Mouse (Mus musculus) heart, adult 18-20 months (tissue): ENCODE measurements at regions not wholly inside any gene's neighbourhood (a gene's known extent, or its start where the extent isn't known, plus 50 kb on each side); places are given as distances from the start of the nearest gene placed in this dataset.
A peak's percentile ranks its signal among the peaks of the same experiment; 100 is the strongest.

Experiments used
- DNase-seq, 2 experiments: peaks; one replicate each; pipeline ENCODE4 v3.0.0; 2021 to 2022; ENCODE audit warnings: mixed read lengths in 1 of 2
- microRNA-seq, 2 experiments: library from miRNA; unstranded; fragments of <30 nt; microRNA quantifications; one replicate each; pipeline ENCODE4 v1.2.0; 2022

DNA sequence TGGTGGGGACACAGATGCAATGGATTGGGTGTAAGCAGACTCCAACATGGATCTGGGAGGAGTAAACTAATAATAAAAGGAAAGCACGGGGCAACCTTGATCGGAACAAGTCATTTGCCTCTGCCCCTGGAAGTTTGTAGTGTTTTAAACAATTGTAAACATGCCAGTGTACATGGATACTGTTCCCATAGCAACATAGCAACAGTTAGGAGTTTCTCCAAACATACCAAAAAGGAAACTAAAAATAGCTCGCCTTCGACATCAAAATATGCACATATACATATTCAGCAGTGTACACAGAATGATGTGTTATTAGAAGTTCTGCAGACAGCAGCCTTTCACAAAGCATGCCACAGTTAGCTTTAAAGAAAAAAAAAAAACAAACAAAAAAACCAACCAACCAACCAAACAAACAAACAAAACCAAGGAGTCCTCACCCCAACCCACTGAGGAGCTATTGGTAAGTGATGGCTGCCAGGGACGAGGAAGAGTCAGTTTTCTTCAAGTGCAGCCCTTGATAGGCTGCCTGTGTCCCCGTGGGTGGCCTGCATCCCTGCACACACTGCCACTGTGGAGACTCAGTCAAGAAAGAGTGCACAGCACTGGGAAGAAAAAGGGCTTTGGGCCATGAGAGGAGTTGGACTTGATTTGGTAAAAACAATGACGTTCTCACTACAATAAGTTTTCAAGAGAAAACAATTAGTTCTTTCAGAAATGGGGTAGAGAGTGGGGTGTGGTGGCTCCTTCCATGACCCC lies 54.8 kb upstream of the Peli1 start:
- DNase-seq, result peak; percentile 35 to 37

DNA sequence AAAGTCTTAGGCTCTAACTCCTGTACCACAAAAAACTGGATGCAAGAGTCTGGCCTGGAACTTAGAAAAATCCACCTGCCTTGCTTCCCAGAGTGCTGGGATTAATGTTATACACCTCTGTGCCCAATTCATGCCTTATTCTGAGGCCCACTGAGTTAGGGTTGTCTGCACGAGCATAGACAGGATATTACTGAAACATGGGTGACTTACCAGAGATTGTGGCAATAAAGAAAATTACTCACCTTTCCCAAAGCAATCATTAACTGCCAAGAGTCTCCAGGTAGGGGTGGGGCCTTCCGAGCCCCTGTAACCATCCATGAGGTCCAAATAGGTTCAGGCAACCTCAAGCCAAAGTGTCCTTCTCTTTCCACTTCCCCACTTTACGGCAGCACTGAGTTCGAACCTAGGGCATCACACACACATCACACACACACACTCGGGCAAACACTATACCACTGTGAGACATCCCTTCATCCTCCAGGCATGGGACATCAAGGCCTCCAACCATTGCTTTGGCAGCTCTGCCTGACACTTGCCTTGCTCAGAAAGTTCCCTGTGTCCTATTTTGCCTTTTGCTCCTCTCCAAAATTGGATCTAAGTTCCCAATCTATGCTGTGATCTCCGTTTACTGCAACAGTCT lies 53.7 kb upstream of the Peli1 start:
- no peak for DNase-seq

DNA sequence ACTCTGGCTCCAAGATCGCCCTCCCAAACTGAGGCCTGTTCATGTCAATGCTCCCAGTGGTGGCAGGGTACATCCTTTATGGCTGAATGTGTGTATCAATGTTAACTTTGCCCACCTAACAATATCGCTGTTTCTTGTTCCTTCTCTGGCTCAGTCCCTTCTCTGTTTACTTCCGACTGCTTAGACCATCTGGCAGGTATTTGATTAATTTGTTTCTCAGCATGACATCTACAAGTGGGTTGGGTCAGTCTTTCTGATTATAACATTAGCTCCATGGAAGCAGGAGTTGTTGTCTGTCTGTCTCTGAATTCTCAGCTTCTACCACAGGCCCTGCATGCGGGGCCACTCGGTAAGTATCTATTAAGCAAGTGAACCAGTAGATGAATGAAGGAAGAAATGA lies 49.9 kb upstream of the Peli1 start:
- no peak for DNase-seq

Small RNAs in the stretch of these regions (microRNA-seq; reads per million reads assigned to microRNA genes)
- gene Gm23681, result 0 reads per million in 2 experiments
